Mouse (Mus musculus) C2C12 (cell line): ENCODE data around the gene Slc11a2.

Experiments
- CTCF ChIP-seq: IDR thresholded peaks from one replicate; pipeline ENCODE4 v1.5.1; 2011; ENCODE audit not compliant: control insufficient read depth, insufficient read depth, insufficient read length
- MAX ChIP-seq: IDR thresholded peaks from one replicate; pipeline ENCODE4 v1.6.1; 2011; ENCODE audit warnings: mild to moderate bottlenecking, control low read depth

DNA sequence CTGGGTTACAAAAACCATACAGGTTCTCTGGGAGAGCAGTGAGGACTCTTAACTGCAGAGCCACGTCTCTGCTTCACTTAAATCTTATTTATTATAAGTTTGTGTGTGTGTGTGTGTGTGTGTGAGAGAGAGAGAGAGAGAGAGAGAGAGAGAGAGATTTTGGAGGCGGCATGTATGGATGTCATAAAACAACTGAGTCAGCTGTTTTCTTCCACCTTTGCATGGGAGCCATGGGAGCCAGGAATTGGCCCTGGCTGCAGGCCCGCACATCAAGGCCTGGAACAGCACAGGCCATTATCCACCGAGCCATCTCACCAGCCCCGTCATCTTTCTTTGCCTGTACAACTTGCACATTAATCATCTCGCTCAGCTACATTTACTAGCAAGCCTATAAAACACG is 57.8 kb downstream of the Slc11a2 start:
- TF ChIP-seq MAX: no peak
- no peak for TF ChIP-seq CTCF
